Mouse (Mus musculus): ENCODE results near the gene Fam110c. TPM values are rescaled to one million over a fixed set of nuclear protein-coding genes. Genes with fewer than 3 reads are reported as not detected.

Fam110c gene
- total RNA-seq, 2 experiments from 2014 or later = 0.22 to 0.44 TPM

DNA sequence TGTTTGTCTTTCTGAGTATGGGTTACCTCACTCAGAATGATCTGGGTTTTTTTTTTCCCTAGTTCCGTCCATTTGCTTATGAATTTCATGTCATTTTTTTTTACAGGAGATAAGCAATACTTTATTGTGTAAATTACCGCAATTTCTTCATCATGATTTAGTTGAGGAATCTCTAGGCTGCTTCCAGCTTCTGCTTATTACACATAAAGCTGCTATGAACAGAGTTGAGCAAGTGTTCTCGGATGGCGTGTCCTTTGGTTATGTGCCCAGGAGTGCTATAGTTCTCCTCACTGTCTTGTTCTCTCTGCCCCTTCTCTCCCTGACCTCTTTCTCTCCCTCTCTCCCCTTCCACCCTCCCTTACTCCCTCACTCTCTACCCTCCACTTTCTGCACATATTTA is 28.2 kb downstream of the Fam110c start:
- DNase-seq = no peak

DNA sequence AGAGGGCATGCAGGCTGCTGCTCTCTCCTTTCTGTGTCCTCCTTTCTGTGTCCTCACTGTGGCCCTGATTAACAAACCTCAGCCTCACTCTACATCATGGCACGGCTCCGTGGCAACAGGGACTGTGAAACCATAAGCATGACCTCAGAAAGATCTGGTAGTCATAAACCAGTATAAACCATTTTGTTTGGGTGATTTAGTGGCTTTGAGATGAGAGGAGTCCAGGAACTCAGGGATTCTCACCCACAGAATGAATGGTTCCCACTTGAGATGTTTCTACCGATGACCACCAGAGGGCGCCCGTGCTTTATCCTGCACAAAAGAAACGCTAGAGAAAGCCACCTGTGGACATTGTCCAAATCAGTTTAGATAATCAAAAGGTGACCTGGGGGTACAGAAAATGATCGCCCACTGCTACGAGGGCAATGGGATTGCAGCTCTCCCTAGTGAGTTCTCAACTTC is 42.4 kb downstream of the Fam110c start:
- peak; percentile 31 to 75 for DNase-seq

DNA sequence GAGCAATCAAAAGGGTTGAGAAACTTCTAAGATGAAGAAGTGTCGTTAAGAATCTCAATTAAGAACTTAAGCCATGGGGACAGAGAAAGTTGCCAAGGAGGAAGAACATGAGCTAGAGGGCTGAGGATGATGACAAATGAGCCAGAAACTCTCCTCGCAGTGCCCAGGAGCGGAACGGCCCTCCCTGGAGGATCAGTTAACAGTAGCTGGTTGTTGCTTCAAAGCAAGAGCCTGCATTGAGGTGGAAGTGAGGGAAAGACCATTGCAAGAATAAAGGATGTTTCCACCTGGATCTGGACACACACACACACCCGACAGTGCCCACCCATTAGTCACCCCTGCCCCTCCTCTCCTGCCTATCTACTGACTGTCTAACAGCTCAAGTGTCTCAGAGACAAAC is 46.9 kb downstream of the Fam110c start:
- no peak for DNase-seq

DNA sequence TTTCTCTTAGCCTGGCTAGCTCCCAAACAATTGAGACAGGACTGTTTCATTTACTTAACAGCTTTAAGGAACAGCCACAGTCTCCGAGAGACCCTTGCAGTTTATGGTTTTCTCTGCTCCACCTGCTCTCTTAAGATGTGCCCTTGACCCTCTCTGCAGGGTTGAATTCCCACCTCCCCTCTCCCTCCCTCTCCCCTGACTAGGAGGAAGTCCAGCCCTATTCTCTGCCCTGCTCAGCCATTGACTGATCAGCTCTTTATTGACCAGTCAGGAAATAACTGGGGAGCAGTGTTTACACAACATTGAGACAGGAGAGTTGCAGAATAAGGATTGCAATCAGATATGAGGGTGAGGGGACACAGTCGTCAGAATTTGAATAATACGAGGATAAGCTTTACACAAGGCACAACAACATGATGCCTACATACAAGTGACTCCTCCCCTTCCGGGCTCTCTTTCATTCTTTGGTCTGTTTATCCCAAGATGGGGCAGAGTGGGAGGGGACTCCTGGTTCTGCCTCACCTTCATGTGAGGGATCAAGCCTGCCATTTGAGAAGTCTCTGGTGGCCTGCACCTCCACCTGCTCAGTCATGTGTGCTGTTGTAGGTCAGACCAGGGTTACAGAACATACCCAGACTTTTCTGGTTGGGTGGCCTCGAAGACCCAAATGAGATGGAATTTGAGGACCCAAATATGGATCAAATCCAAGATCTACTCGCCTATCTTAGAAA is 49.4 kb downstream of the Fam110c start:
- no peak for DNase-seq

DNA sequence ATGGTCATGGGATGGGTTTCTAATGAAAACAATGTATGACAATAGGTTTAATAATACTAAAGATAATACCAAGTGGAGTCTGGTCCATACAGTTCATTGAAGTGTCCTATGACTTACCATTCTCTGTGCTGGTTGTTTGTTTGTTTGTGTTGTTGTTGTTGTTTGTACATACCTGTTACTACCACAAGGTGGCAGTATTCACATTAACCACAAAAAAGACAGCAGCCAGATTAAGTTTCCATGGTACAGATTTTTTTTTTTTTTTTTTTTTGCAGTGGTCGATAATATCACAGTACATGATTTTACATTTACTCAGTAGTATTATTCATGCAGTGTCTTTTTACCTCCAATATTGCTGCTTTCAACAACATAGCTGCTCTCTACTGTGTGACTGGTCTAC is 52.4 kb downstream of the Fam110c start:
- DNase-seq = no peak

DNA sequence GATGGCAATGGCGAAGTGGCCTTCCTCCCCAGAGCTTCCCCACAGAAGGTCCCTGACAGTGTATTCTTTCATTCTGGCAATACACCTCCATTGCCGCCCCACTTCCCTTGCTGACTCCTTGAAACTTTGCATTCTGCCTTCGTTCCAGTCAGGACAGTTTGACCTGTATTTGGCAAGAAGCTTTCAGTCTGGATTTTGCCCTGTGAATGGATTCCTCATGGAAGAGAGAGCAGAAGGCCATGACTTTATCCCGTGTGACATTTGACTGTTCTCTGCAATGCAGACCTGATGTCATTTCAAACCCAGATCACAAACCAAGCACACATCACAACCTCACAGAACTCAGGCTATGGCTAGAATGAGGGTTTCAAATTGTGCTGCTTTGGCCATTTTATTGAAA is 55.9 kb downstream of the Fam110c start:
- DNase-seq = no peak

Other genes with a start within 250 kb of the Fam110c start
- gene Alkal2, start 189.5 kb upstream of the Fam110c start, total RNA-seq (2021) = 1 to 10 TPM; 1.0 to 2.0 TPM
- gene Acp1, start 162.3 kb upstream of the Fam110c start, total RNA-seq (2021) = 10 to 100 TPM; 31.7 to 33.0 TPM
- 1 to 10 TPM; 1.3 to 2.4 TPM for gene Sh3yl1, start 162.2 kb upstream of the Fam110c start, total RNA-seq (2021)
- not detected for gene Gm6993, start 166.9 kb downstream of the Fam110c start, total RNA-seq (2021)
- 10 to 100 TPM; 49.0 to 56.0 TPM for gene Lamb1, start 191.4 kb downstream of the Fam110c start, total RNA-seq (2021)

All from heart, adult 18-20 months (tissue).